Mouse (Mus musculus) thymus, adult 18-20 months (tissue): Measurements from ENCODE around the gene Bloc1s4.
A peak's percentile ranks its signal among the peaks of the same experiment; 100 is the strongest.

Source experiments
- DNase-seq, 2 experiments: peaks; one replicate each; pipeline ENCODE4 v3.0.0; 2022; ENCODE audit warnings: mixed read lengths in 2 of 2

The Bloc1s4 gene

GRCm38 (mm10) chr5:36714832-36715231 is 33.6 kb downstream of the Bloc1s4 start:
- DNase-seq = no peak

GRCm38 (mm10) chr5:36713693-36714092 is 34.8 kb downstream of the Bloc1s4 start:
- no peak for DNase-seq

DNA sequence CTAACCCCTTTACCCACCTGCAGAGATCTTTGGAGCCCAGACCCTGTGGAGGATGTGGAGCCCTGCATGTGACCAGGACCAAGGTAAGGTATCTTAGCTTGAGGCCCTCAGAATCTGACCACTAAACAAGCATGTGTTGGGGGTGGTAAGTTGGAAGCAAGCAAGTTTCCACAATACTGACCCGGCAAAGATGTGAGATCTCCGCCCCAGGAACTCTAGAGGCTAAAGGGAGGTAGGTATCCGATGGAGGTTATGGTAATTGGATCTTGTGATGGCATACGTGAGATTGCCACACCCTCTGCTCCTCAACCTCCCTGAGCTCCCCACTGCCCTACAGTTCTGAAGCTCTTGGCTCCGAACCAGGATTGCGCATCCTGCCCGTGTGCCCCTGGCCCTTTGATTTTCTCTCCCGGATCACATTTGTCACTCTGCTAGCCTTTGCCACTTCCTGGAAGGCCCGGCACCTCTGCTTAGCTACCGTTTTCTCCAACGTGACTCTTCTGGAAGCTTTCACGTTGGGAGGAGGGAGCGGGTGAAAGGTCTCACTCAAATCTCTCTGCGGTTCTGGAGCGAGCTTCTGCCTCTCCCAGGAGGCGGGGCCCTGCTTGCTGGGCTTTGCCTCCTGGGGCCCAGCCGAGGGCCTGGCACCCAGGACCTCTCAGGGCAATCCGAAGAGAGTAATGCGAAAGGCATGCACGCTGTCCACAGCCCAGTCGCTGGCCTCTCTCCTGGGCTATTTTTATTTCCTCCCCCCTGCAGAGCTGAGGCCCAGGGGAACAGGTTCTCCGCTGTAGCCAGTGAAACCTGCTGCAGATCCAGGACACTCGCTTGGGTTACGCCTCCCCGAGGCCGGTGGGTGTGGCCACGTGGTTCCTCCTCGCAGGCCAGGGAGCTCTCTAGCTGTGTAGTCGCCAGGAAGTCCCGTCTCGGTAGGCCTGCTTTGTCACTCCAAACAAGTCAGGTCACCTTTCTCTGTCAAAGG is 35.6 kb downstream of the Bloc1s4 start:
- DNase-seq = peak; percentile 68 to 72

DNA sequence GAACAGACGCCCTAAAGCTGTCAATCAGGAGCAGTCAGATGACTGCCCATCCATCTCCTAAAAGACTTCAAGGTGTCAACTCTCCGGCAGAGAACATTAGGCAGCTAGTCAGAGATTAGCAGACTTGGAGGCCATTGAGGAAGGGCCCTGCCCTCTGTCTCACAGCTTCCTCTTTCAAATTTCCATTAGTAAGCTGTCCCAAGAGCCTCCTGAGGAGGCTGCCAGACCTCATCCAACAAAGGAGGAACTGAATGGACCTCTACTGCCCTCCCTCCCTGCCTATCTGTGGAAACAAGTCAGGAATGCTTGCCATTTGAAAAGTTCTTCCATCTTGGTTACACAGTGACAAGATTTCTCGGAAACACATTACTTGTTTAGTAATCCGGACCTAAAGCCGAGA is 36.6 kb downstream of the Bloc1s4 start:
- no peak for DNase-seq

DNA sequence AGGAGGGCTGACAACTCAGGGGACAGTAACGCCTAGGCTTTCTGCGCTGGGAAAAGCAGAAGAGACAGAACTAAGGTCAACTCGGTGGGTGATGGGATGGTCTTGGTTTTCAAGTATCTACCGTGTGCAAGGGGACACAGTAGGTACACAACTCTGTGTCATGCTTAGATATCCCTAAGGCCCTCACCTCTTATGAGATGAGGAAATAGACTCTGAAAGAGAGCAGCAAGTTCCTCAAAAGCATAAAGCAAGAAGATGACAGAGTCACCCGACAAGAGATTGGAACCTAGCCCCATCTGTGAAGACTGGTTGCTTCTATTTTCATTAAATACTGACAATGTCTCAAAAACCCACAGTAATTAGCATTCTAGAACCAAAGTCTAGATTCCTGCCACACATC is 42.7 kb downstream of the Bloc1s4 start:
- no peak for DNase-seq

- no peak for DNase-seq
These were observed 43.1 kb downstream of the Bloc1s4 start for GRCm38 (mm10) chr5:36705390-36705789.

DNA sequence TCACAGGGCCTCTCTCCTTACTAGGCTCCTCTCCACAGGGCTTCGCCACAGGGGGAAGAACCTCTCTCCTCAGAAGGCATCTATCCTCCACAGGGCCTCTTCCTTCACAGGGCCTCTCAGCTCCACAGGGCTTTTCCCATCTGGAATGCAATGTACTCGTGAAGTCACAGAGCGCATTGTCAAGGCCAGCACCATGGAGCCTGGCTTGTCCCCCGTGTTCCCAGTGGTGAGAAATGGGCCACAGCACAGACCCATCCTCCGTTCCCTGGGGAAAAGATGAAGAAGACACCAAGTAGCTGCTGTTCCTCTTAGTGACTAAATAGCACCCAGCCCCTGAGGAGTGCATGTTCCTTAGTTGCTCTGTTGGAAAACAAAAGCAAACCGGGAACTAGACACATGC is 43.8 kb downstream of the Bloc1s4 start:
- DNase-seq = no peak

- DNase-seq = no peak
These were observed 47.4 kb downstream of the Bloc1s4 start for GRCm38 (mm10) chr5:36700939-36701620.

DNA sequence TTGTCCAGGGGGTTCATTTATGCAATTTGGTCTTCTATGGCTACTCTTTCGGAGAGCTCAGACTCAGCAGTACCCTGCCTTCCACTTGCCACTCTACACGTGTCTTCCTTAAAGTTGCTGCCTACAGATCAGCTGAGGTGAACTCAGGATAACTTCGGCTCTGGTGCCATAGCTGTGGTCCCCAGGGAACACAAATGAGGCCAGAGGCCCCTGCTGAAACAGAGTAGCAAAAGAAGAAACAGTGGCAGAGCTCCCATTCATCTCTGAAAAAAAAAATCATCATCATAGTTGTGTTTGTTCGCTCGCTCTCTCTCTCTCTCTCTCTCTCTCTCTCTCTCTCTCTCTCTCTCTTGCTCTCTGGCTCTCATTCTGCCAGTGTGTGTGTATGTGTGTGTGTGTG is 49.8 kb downstream of the Bloc1s4 start:
- no peak for DNase-seq

DNA sequence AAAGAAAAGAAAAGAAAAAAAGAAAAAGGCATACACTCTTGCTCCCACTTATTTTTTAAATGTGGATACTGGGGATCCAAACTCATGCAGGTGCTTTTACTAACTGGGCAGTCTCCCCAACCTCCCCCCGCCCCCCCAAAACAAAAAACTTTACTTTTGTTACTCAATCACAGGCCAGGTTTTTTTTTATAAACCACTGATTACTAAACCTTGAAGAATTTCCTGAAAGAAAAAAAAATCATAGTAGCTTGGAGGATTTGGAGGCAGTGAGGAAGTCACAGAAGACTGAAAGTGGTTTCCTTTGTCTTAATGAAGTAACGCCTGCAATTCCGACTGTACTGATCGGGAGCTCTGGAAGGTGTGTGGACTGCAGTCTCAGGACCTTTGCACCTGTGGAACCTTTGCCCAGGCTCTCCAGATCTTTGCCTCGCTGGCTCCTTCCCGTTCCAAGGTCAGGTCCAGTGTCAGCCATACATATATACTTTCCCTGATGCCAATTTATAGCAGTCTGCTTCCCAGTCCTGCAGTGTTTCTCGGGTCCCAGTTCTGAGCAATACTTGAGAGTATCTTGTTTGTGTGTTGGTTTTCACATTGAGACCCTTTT is 50.3 kb downstream of the Bloc1s4 start:
- no peak for DNase-seq
